Mouse (Mus musculus) erythroblast, embryonic 14.5 days (primary cell): ENCODE measurements around the gene Bend5.

Source experiments
- GATA1 ChIP-seq: IDR thresholded peaks from 2 replicates; pipeline ENCODE4 v1.6.1; 2012; ENCODE audit warnings: low read length, inconsistent platforms, mixed read lengths
- TAL1 ChIP-seq: IDR thresholded peaks from 3 replicates; pipeline ENCODE4 v1.6.1; 2012; ENCODE audit warnings: low read length, inconsistent platforms, mixed read lengths

- no peak for TF ChIP-seq GATA1
- no peak for TF ChIP-seq TAL1
These were observed 29.3 kb downstream of the Bend5 start for GRCm38 (mm10) chr4:111443906-111444615.
